Mouse (Mus musculus): ENCODE measurements around the gene Krt33a. TPM values are rescaled to one million over a fixed set of nuclear protein-coding genes. Genes with fewer than 3 reads are reported as not detected.

The Krt33a gene
- 0.10 and 0.29 TPM in 2 replicates for polyA plus RNA-seq (2015; fragmentation: Nextera tagmentation; extraction: Ambion mirVana)

GRCm38 (mm10) chr11:100016112-100016511, at the start of gene Krt33a:
Gene Krt33a, minus strand, starts transcription at chr11:100016212.
- no peak for DNase-seq (ENCODE audit: low spot score)

- no peak for DNase-seq (ENCODE audit: low spot score)
Observed at GRCm38 (mm10) chr11:100058875-100059274, 42.9 kb upstream of the Krt33a start.

DNA sequence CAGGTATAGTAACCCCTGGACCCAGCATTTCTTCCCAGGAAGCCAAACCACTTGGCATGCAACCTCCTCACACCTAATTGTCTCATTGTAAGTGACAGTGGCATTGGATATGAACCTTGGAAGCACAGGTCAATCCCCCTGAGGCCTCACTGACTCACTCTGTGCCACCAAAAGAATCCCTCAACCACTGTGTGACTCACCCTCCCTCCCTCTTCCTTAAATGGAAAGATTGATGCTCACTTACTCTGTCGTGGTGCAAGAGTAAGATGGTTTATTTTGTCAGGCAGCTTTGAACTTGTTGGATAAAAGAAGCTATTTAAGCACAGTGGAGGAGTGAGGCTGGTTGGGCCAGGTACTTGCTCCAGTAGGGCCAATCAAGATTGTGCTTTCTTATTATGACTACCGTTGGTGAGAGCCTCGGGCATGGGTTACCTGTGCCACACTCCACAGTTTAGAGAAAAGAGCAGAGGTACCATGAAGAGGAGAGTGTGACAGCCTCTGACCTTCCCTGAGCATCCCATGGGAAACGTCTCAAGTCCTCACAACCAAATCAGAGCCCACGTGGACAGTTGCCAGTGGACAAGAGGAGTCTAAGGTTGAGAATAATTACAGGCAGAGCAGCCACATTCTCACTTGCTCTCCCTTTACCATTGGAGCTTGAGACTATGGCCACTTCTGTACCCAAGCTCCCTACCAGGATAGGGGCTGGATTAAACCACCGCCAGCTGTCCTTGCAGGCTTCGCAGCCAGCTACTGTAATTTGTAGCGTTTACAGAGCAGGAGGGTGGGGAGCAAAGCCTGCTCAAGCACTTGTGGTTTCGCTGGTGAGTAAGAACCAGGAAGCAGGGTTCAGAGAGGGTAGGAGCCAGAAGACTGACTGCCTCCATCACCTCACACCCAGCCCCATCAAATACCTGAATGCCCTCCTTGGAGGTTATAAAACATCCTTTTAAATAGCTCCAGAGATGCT, 40.0 kb upstream of the Krt33a start:
- no peak for DNase-seq (ENCODE audit: low spot score)

- DNase-seq (ENCODE audit: low spot score) = no peak
Observed at GRCm38 (mm10) chr11:100050451-100050850, 34.4 kb upstream of the Krt33a start, which contains the start of gene Krt31. Gene Krt31, minus strand, starts transcription at chr11:100050551.

GRCm38 (mm10) chr11:100047193-100047592, 31.2 kb upstream of the Krt33a start:
- no peak for DNase-seq (ENCODE audit: low spot score)

DNA sequence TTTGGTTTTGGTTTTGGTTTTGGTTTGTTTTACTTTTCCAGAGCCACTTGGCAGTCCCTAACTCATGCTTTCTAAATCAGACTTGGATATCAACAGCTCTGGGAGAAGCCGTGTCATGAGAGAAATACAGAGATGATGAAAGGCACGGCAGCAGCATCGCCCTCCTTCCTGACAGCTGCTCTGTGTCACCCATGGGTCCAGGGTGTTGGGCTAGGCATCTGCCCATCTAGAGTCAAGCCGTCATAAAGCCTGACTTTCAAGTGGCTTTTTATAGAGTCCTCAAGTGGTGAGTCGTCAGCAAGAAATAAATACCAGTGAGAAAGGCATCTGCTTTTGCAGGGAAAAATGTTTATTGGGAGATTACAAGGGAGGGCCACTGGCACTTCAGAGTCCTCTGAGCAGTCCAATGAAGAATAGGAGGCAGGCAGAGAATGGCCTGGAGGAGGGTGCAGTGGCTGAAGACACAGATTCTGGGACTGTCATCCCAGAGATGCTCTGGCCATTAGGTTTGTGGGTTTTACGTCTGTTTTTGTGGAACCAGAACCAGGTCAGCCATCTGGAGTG, 30.4 kb upstream of the Krt33a start:
- no peak for DNase-seq (ENCODE audit: low spot score)

GRCm38 (mm10) chr11:100041454-100041853, 25.4 kb upstream of the Krt33a start, which contains the start of gene Krt34:
Gene Krt34, minus strand, starts transcription at chr11:100041554.
- no peak for DNase-seq (ENCODE audit: low spot score)

DNA sequence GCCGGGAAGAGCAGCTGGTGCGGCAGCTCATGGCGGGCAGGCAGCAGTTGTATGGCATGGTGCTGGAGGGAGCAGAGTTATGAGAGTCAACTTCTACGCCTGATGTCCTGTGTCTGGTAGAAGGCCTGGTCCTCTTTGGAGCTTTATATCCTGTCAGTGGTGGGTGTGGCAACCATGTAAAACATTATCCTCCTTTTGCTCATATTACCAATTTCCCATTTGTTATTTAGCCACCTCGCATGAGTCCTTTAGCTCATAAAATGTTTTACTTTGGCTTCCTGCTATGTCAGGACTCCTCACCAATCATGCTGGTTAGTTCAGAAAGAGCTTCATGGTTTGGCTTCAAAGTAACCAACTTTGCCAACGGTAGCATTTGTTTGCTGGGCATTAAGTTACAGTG, 13.8 kb upstream of the Krt33a start, which contains the start of gene Krt33b:
Gene Krt33b, minus strand, starts transcription at position 101 of the 400 bp plus-strand sequence.
- no peak for DNase-seq (ENCODE audit: low spot score)

GRCm38 (mm10) chr11:100021438-100021837, 5.4 kb upstream of the Krt33a start:
- no peak for DNase-seq (ENCODE audit: low spot score)

- DNase-seq (ENCODE audit: low spot score) = no peak
Observed at GRCm38 (mm10) chr11:100019466-100019865, 3.5 kb upstream of the Krt33a start.

GRCm38 (mm10) chr11:100013691-100014171, 2.3 kb downstream of the Krt33a start:
- no peak for DNase-seq (ENCODE audit: low spot score)

GRCm38 (mm10) chr11:100010682-100011081, 5.3 kb downstream of the Krt33a start:
- DNase-seq (ENCODE audit: low spot score) = no peak

DNA sequence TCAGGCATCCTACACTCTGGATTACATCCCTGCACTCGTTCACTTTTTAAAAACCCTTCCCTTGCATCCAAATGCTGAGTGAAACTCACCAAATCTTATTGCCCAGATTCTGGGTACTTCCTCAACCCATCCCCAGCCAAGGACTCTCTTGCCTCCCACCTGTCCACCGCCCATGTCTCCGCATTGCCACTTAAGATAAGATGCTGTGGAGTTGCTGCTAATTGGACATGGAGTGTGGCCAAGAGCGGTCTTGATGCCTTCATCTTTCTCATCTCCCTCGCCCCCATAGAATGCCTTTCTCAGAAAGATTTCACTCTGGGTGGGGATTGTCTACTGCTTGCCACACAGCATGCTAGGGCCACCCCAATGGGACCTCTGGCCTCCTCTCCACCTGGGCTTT, 7.7 kb downstream of the Krt33a start:
- DNase-seq (ENCODE audit: low spot score) = no peak

DNA sequence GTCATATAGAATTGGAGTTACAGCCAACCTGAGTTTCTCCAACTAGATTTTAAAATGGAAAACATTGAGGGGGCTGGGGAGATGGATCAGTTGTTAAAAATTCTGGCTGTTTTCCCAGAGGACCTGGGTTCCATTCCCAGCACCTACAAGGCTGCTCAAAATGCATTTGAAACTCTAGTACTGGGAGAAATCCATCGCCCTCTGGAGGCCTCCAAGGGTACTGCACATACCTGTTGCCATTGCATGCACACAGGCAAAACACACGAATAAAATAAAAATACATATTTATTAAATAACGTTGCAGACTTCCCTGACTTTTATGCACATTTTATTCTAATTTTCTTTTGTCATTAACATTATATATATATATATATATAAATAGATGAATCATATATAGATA, 9.4 kb downstream of the Krt33a start:
- DNase-seq (ENCODE audit: low spot score) = peak; percentile 6

GRCm38 (mm10) chr11:100005905-100006304, 10.1 kb downstream of the Krt33a start:
- no peak for DNase-seq (ENCODE audit: low spot score)

GRCm38 (mm10) chr11:100004846-100005245, 11.2 kb downstream of the Krt33a start:
- DNase-seq (ENCODE audit: low spot score) = peak; percentile 21

DNA sequence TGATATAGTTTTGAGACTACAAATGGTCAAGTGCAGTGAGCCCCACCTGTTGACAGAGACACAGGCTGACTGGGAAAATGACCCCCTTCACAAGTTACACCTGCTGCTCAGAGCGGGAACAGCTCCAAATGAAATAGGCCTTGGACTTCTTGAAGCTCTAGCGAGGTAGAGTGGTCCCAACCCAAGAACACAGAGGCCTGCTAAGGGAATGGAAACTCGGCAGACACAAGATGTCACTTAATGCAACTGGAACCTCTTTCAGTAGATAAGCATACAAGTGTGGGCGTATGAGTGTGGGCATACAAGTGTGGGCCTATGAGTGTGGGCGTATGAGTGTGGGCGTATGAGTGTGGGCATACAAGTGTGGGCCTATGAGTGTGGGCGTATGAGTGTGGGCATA, 16.9 kb downstream of the Krt33a start:
- DNase-seq (ENCODE audit: low spot score) = no peak

- DNase-seq (ENCODE audit: low spot score) = no peak
Observed at GRCm38 (mm10) chr11:99994384-99994661, 21.7 kb downstream of the Krt33a start.

- no peak for DNase-seq (ENCODE audit: low spot score)
Observed at GRCm38 (mm10) chr11:99993620-99994383, 22.2 kb downstream of the Krt33a start, which contains the start of gene Krtap17-1. Gene Krtap17-1, minus strand, starts transcription at chr11:99993994.

- DNase-seq (ENCODE audit: low spot score) = no peak
Observed at GRCm38 (mm10) chr11:99990571-99990970, 25.4 kb downstream of the Krt33a start.

GRCm38 (mm10) chr11:99989881-99990405, 26.1 kb downstream of the Krt33a start:
- DNase-seq (ENCODE audit: low spot score) = no peak
